Mouse (Mus musculus) limb, embryonic 13.5 days (tissue): ENCODE results near the gene Urad. TPM values are rescaled to one million over a fixed set of nuclear protein-coding genes. Genes with fewer than 3 reads are reported as not detected.

Experiments used
- ATAC-seq: fragments of 200-750 bp; cut with Nextera tagmentation; 2 replicates; pipeline ENCODE4 v1.8.0; 2017; ENCODE audit warnings: low read depth, moderate number of reproducible peaks, moderate TSS enrichment; ENCODE audit not compliant: low FRiP score
- H3K27ac ChIP-seq: fragments of 300-500 bp; sonication (generic); 2 replicates; pipeline ENCODE4 v1.5.1; 2015; ENCODE audit warnings: inconsistent platforms, mild to moderate bottlenecking, moderate library complexity
- H3K27me3 ChIP-seq: fragments of 300-500 bp; sonication (generic); 2 replicates; pipeline ENCODE4 v1.6.1; 2015; ENCODE audit warnings: mild to moderate bottlenecking, inconsistent platforms
- H3K36me3 ChIP-seq: fragments of 300-500 bp; sonication (generic); 2 replicates; pipeline ENCODE4 v1.6.1; 2015; ENCODE audit warnings: inconsistent platforms, mild to moderate bottlenecking, moderate library complexity
- H3K4me1 ChIP-seq: fragments of 300-500 bp; sonication (generic); 2 replicates; pipeline ENCODE4 v1.6.1; 2015; ENCODE audit warnings: inconsistent platforms
- H3K4me2 ChIP-seq: fragments of 300-500 bp; sonication (generic); replicated peaks from 2 replicates; pipeline ENCODE4 v1.6.1; 2015; ENCODE audit warnings: inconsistent platforms, mild to moderate bottlenecking, moderate library complexity
- H3K4me3 ChIP-seq: fragments of 300-500 bp; sonication (generic); 2 replicates; pipeline ENCODE4 v1.5.1; 2015; ENCODE audit warnings: moderate library complexity, mild to moderate bottlenecking, inconsistent platforms
- H3K9ac ChIP-seq: fragments of 300-500 bp; sonication (generic); 2 replicates; pipeline ENCODE4 v1.6.1; 2015; ENCODE audit warnings: mild to moderate bottlenecking, inconsistent platforms
- H3K9me3 ChIP-seq: fragments of 300-500 bp; sonication (generic); 2 replicates; pipeline ENCODE4 v1.6.1; 2016; ENCODE audit warnings: inconsistent platforms
- WGBS: fragments of 180-500 bp; shearing (Covaris S2); methylation state at CpG from one replicate; pipeline ENCODE4 v1.1.7; 2015; 5-methylcytosine and 5-hydroxymethylcytosine counted together
- polyA plus RNA-seq: library from polyadenylated mRNA; unstranded; fragments of >200 nt; fragmentation: Nextera tagmentation; extraction: Ambion mirVana; gene quantifications from 2 replicates; pipeline ENCODE4 v1.2.1, GENCODE M21; 2015

Gene Urad
- polyA plus RNA-seq = not detected in 2 replicates

GRCm38 (mm10) chr5:147322183-147322582 is at the start of gene Urad:
Gene Urad, minus strand, starts transcription at chr5:147322440.
- Histone ChIP-seq H3K4me1 (no peaks in the 10 kb centered on the region), H3K9ac (no peak within 1 kb of the TSS), H3K4me2 (no peak within 1 kb of the TSS; the same call in 1 of the 2 replicates), H3K36me3 (no peaks in the 10 kb centered on the region), H3K4me3 (no peak within 1 kb of the TSS), H3K27me3 (peaks cover 59% of the 10 kb centered on the region), H3K9me3 (no peaks in the 10 kb centered on the region), H3K27ac (no peak within 1 kb of the TSS)
- 70% methylated on average over 8 of the region's 8 CpGs for WGBS
- no peak for ATAC-seq

- 88% methylated on average over 8 of the region's 8 CpGs for WGBS
- no peak overlapping the region for H3K4me2 ChIP-seq
- no peak for ATAC-seq
These were observed 48.0 kb upstream of the Urad start for GRCm38 (mm10) chr5:147370276-147370675.

DNA sequence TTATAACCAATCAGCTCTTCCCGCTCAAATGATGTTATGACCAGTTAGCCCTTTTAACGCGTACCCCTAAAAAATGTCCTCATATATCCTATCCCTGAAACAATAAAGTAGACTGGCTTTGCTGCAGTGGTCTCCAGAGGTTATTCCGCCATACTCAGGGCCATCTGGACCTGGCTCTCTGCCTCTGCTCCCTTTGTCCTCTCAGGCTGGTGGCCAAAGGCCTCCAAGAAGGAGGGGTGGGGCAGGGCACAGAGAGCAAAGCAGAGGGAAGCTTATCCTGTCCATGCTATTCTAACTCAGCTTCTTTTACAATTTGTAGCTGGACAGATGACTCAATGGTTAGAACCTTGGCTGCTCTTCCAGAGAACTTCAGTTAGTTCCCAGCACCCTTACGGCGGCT is 46.0 kb upstream of the Urad start:
- no peak for ATAC-seq
- 87% methylated on average over 6 of the region's 6 CpGs for WGBS
- Histone ChIP-seq H3K9ac (no peak overlapping the region), H3K27me3 (peaks cover 3% of the 10 kb centered on the region; the same call in 1 of the 2 replicates), H3K4me2 (no peak overlapping the region), H3K4me1 (no peaks in the 10 kb centered on the region), H3K9me3 (no peaks in the 10 kb centered on the region), H3K36me3 (no peaks in the 10 kb centered on the region), H3K27ac (no peak overlapping the region), H3K4me3 (no peak overlapping the region)

More at GRCm38 (mm10) chr5:147370276-147370675, 48.0 kb upstream of the Urad start:
- no peaks in the 10 kb centered on the region for H3K36me3 ChIP-seq
- H3K4me3 ChIP-seq = no peak overlapping the region
- no peaks in the 10 kb centered on the region for H3K9me3 ChIP-seq
- no peak overlapping the region for H3K9ac ChIP-seq
- peaks cover 3% of the 10 kb centered on the region; the same call in 1 of the 2 replicates for H3K27me3 ChIP-seq
- H3K4me1 ChIP-seq = no peaks in the 10 kb centered on the region
- H3K27ac ChIP-seq = no peak overlapping the region

- no peak overlapping the region for H3K9ac ChIP-seq
- peaks cover 3% of the 10 kb centered on the region; the same call in 1 of the 2 replicates for H3K27me3 ChIP-seq
- ATAC-seq = no peak
- H3K36me3 ChIP-seq = no peaks in the 10 kb centered on the region
- WGBS = 52% methylated on average over 16 of the region's 16 CpGs
- no peak overlapping the region for H3K27ac ChIP-seq
- no peak overlapping the region for H3K4me3 ChIP-seq
- H3K4me1 ChIP-seq = no peaks in the 10 kb centered on the region
- H3K9me3 ChIP-seq = no peaks in the 10 kb centered on the region
- peak overlapping the region; percentile 16; the same call in 1 of the 2 replicates for H3K4me2 ChIP-seq
These were observed 43.9 kb upstream of the Urad start for GRCm38 (mm10) chr5:147365995-147366765.

GRCm38 (mm10) chr5:147363054-147363453 is 40.8 kb upstream of the Urad start:
- H3K27me3 ChIP-seq = no peaks in the 10 kb centered on the region
- WGBS = 54% methylated on average over 12 of the region's 12 CpGs
- H3K36me3 ChIP-seq = no peaks in the 10 kb centered on the region
- H3K4me1 ChIP-seq = no peaks in the 10 kb centered on the region
- ATAC-seq = no peak
- no peak overlapping the region for H3K27ac ChIP-seq
- H3K4me2 ChIP-seq = no peak overlapping the region
- H3K9ac ChIP-seq = no peak overlapping the region
- no peak overlapping the region for H3K4me3 ChIP-seq
- no peaks in the 10 kb centered on the region for H3K9me3 ChIP-seq

DNA sequence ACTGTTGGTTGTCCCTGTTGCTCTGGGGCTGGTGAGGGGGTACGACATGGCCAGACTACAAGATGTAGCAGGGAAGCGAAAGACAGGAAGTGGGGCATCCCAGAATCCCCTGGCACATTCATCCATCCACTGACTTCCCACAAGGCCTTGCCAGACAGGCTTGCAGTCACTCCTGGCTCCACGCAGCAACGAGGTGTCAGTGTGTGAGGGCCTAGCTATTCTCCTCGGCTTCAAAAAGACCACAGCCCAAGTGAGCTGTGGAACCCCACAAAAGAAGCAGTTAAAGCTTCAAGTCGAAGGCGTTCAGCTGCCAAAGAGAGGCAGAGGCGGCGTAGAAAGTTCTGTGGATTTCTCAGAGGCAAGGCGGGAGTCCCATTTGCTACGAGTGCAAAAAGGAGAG is 36.2 kb upstream of the Urad start:
- no peak for ATAC-seq
- Histone ChIP-seq H3K9ac (no peak overlapping the region), H3K4me3 (no peak overlapping the region), H3K4me1 (no peaks in the 10 kb centered on the region), H3K9me3 (no peaks in the 10 kb centered on the region), H3K4me2 (no peak overlapping the region), H3K27ac (no peak overlapping the region), H3K36me3 (no peaks in the 10 kb centered on the region), H3K27me3 (no peaks in the 10 kb centered on the region)
- 83% methylated on average over 11 of the region's 11 CpGs for WGBS

DNA sequence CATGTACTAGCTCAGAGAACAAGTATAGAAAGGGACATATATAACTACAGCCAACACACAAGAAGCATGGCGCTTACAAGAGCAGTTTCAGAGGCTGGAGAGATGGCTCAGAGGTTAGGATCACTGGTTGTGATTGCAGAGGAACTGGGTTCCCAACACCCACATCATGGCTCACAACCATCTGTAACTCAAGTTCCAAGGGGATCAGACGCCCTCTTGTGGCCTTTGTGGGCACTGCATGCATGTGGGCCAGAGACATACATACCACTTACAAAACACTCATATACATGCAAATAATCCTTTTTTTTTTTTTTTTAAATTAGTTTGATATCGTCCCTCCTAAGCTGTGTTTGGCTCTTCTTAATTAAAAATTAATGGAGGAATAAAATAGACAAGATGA is 35.3 kb upstream of the Urad start:
- ATAC-seq = no peak
- WGBS = 51% methylated on average over 3 of the region's 3 CpGs
- Histone ChIP-seq H3K36me3 (no peaks in the 10 kb centered on the region), H3K4me1 (no peaks in the 10 kb centered on the region), H3K9me3 (no peaks in the 10 kb centered on the region), H3K27ac (no peak overlapping the region), H3K4me2 (no peak overlapping the region), H3K4me3 (no peak overlapping the region), H3K27me3 (no peaks in the 10 kb centered on the region), H3K9ac (no peak overlapping the region)

DNA sequence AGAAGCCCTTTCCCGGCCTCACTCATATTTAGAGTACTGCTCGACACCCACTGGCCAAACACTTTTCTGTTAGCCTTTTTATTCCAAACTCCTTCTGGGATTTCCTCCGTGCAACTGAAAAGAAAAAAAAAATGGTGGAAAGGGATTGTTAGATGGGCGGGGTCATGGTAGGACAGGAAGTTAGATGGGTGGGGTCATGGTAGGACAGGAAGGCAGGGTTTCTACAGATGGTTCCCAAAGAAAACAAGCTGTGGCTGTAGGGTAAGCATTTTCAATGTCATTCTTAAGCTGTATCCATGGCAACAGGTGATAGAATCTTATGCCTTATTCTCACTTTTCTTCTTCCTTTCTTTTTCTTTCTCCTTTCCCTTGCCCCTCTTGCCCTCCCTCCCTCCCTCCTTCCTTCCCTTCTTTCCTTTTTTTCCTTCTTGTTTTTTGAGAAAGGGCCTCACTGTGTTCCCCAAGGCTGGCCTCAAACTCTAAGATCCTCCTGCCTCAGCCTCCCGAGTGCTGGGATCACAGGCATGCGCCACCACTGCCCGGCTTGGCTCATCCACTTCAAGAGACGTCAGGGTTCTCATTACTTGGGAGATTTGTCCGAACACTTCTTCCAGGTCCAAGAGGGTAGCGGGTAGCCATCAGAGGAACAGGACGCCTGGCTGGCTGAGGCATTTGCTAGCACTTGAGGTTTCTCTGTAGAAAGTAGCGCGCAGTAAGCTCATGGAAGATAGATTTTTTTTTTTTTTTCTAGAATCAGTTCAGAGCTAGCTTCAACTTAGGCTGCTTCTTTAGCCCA is 34.2 kb upstream of the Urad start:
- WGBS = 89% methylated on average over 13 of the region's 13 CpGs
- Histone ChIP-seq H3K36me3 (no peaks in the 10 kb centered on the region), H3K27me3 (no peaks in the 10 kb centered on the region), H3K4me2 (no peak overlapping the region), H3K4me3 (no peak overlapping the region), H3K9me3 (no peaks in the 10 kb centered on the region), H3K9ac (no peak overlapping the region), H3K27ac (no peak overlapping the region), H3K4me1 (no peaks in the 10 kb centered on the region)
- no peak for ATAC-seq

DNA sequence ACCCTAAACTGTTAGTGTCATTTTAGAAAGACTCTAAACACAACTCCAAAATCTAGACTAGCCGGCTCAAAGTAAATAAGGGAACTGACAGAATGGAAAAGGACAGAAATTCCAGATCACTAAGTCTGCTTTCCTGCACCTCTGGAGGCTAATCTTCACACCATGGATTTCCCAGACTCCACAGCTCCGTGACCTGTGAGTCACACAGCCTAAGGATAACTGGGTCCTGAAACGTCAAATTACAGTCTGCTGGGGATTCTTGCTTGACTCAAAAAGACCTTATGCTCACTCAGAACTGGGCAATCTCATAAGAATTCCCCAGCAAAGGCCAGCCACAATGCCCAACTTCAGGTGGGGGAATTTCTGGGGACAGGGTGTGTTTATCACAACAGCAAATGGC is 33.5 kb upstream of the Urad start:
- no peak overlapping the region for H3K4me3 ChIP-seq
- no peak overlapping the region for H3K9ac ChIP-seq
- no peak overlapping the region for H3K27ac ChIP-seq
- no peaks in the 10 kb centered on the region for H3K4me1 ChIP-seq
- WGBS = 61% methylated on average over 3 of the region's 3 CpGs
- ATAC-seq = no peak
- no peaks in the 10 kb centered on the region for H3K9me3 ChIP-seq
- H3K27me3 ChIP-seq = no peaks in the 10 kb centered on the region
- no peak overlapping the region for H3K4me2 ChIP-seq
- H3K36me3 ChIP-seq = no peaks in the 10 kb centered on the region

DNA sequence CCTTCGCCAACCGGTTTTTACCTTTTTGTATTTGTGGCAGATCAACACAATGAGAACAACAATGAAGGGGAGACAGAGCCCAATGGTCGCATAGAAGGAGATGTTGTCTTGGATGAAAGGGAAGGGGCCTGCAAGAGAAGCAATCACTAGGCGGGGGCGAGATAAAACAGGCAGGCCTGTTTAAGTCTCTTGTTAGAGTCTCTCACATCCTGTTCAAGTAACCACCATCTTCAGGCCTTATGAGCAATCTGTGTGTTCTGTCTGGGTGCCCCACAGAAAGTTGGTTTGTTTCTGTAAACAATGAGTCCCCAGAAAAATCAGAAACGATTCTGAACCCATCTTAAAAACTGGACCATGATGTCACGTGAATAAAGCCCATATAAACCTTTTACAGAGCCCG is 32.7 kb upstream of the Urad start:
- Histone ChIP-seq H3K27ac (no peak overlapping the region), H3K9ac (no peak overlapping the region), H3K9me3 (no peaks in the 10 kb centered on the region), H3K4me2 (no peak overlapping the region), H3K4me3 (no peak overlapping the region), H3K4me1 (no peaks in the 10 kb centered on the region), H3K27me3 (no peaks in the 10 kb centered on the region), H3K36me3 (no peaks in the 10 kb centered on the region)
- 72% methylated on average over 8 of the region's 8 CpGs for WGBS
- no peak for ATAC-seq

DNA sequence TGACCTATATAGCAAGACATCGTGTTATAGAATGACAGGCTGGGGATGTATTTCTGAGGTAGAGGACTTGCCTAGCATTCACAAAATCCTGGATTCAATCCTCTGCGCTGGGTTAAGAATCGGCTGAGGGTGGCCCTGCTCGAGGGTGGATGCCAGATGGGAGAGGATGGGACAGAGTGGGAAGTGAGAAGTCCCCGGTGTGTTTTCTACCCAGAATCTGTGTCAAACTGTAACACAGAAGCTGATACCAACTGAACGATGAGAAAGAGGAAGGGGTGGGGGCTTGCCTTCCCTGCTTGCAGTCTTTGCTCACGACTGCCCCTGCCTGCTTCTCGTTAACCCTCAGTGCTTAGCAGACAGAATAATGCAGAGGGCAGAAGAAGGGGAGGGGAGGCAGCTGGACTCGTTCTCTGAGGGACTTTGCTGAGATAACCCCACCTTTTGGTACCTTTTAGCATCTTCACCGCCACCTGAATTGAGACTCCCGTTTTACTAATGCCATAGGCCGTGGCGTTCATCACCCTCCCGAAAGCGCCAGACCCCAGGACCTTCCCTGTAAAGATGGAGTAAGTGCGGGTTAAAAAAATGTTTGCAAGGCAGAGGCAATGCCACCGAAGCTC is 32.0 kb upstream of the Urad start:
- H3K36me3 ChIP-seq = no peaks in the 10 kb centered on the region
- H3K4me2 ChIP-seq = no peak overlapping the region
- WGBS = 54% methylated on average over 17 of the region's 17 CpGs
- ATAC-seq = no peak
- H3K9ac ChIP-seq = no peak overlapping the region
- H3K9me3 ChIP-seq = no peaks in the 10 kb centered on the region
- H3K27ac ChIP-seq = no peak overlapping the region
- H3K27me3 ChIP-seq = no peaks in the 10 kb centered on the region
- no peak overlapping the region for H3K4me3 ChIP-seq
- H3K4me1 ChIP-seq = no peaks in the 10 kb centered on the region

GRCm38 (mm10) chr5:147351931-147352330 is 29.7 kb upstream of the Urad start:
- no peak overlapping the region for H3K4me3 ChIP-seq
- H3K4me2 ChIP-seq = no peak overlapping the region
- H3K9me3 ChIP-seq = no peaks in the 10 kb centered on the region
- ATAC-seq = no peak
- no peaks in the 10 kb centered on the region for H3K27me3 ChIP-seq
- no peak overlapping the region for H3K27ac ChIP-seq
- H3K36me3 ChIP-seq = no peaks in the 10 kb centered on the region
- no peak overlapping the region for H3K9ac ChIP-seq
- 88% methylated on average over 8 of the region's 8 CpGs for WGBS
- no peaks in the 10 kb centered on the region for H3K4me1 ChIP-seq
